Mouse (Mus musculus) stomach, postnatal 0 days (tissue): Measurements from ENCODE around the gene Polr2e. TPM values are rescaled to one million over a fixed set of nuclear protein-coding genes. Genes with fewer than 3 reads are reported as not detected.

Experiments
- ATAC-seq: fragments of 200-750 bp; cut with Nextera tagmentation; 2 replicates; pipeline ENCODE4 v1.8.0; 2017; ENCODE audit not compliant: low FRiP score, low TSS enrichment
- DNase-seq: peaks from one replicate; pipeline ENCODE4 v3.0.0-alpha.2; 2016; ENCODE audit warnings: low spot score
- H3K27ac ChIP-seq: fragments of 300-500 bp; sonication (generic); replicated peaks from 2 replicates; pipeline ENCODE4 v1.5.1; 2014; ENCODE audit warnings: mild to moderate bottlenecking, control low read depth
- H3K27me3 ChIP-seq: fragments of 300-500 bp; sonication (generic); 2 replicates; pipeline ENCODE4 v1.6.1; 2014; ENCODE audit warnings: low read length; ENCODE audit not compliant: control insufficient read depth, insufficient read depth
- H3K36me3 ChIP-seq: fragments of 300-500 bp; sonication (generic); 2 replicates; pipeline ENCODE4 v1.6.1; 2014; ENCODE audit warnings: low read length, mixed read lengths; ENCODE audit not compliant: control insufficient read depth, insufficient read depth
- H3K4me1 ChIP-seq: fragments of 300-500 bp; sonication (generic); replicated peaks from 2 replicates; pipeline ENCODE4 v1.6.1; 2014; ENCODE audit warnings: antibody characterized with exemption; ENCODE audit not compliant: control insufficient read depth, insufficient read depth
- H3K4me2 ChIP-seq: fragments of 300-500 bp; sonication (generic); replicated peaks from 2 replicates; pipeline ENCODE4 v1.6.1; 2014; ENCODE audit warnings: low read depth, mild to moderate bottlenecking, control low read depth, moderate library complexity
- H3K4me3 ChIP-seq: fragments of 300-500 bp; sonication (generic); 2 replicates; pipeline ENCODE4 v1.5.1; 2014; ENCODE audit warnings: low read depth, low read length, control low read depth
- H3K9ac ChIP-seq: fragments of 300-500 bp; sonication (generic); 2 replicates; pipeline ENCODE4 v1.6.1; 2014; ENCODE audit warnings: mild to moderate bottlenecking, low read length, control low read depth, mixed read lengths
- H3K9me3 ChIP-seq: fragments of 300-500 bp; sonication (generic); 2 replicates; pipeline ENCODE4 v1.6.1; 2016; ENCODE audit warnings: low read length; ENCODE audit not compliant: control insufficient read depth
- CTCF ChIP-seq: IDR thresholded peaks from 2 replicates; pipeline ENCODE4 v1.5.1; 2016; ENCODE audit warnings: antibody characterized with exemption, low read depth, mild to moderate bottlenecking, moderate library complexity
- EP300 ChIP-seq: optimal IDR thresholded peaks from 2 replicates; pipeline ENCODE3; 2016; ENCODE audit warnings: antibody characterized with exemption
- WGBS: fragments of 180-500 bp; shearing (Covaris S2); extraction: QIAGEN DNeasy Blood & Tissue Kit; methylation state at CpG from one replicate; pipeline ENCODE4 v1.1.7; 2014; 5-methylcytosine and 5-hydroxymethylcytosine counted together
- polyA plus RNA-seq: library from polyadenylated mRNA; unstranded; fragments of >200 nt; fragmentation: Nextera tagmentation; extraction: Ambion mirVana; gene quantifications from 2 replicates; pipeline ENCODE4 v1.2.1, GENCODE M21; 2015

The Polr2e gene
- polyA plus RNA-seq, 1 experiment from 2014 or later = 122 TPM

DNA sequence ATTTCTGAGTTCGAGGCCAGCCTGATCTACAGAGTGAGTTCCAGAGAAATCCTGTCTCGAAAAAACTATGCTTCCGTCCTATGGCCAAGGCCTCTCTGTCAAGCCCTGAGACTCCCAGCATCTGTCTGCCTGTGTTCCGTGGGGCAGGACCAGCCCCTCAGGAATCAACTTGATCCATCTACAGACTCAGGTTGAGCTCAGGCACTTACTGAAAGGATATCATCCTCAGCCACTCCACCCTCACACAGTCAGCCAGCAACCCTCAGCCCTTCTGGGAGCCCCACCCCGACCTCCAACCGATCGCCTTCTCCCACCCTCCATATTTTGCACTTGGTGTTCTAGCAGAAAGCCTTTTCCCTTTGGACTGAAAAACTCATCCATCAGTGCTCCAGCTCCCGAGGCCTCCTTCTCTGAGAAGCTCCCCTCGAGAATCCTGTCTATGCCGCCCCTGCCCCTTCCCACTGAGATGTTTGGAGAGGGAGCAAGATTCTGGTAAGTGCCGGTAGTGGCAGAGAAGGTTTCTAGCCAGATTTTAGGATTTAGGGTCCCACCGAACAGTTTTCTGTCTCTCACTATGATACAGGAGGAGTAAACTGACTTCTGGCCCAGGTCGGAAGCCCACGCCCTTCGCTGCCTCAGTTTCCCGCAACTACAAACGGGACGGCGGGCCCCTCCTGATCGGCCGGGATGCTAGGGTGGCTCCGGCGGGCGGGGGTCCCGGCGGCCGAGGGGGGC is 51.7 kb downstream of the Polr2e start:
- peaks cover 8% of the 10 kb centered on the region for H3K4me1 ChIP-seq
- peaks cover 3% of the 10 kb centered on the region; the same call in 1 of the 2 replicates for H3K36me3 ChIP-seq
- H3K4me2 ChIP-seq = peak overlapping the region; percentile 90
- H3K9me3 ChIP-seq = no peaks in the 10 kb centered on the region
- peak overlapping the region; percentile 75 for H3K4me3 ChIP-seq
- peak overlapping the region; percentile 98 for H3K27ac ChIP-seq
- peak overlapping the region; percentile 90 for H3K9ac ChIP-seq
- TF ChIP-seq EP300 (peak; percentile 30), CTCF (no peak)
- 11% methylated on average over 27 of the region's 27 CpGs for WGBS
- no peak for ATAC-seq
- no peaks in the 10 kb centered on the region for H3K27me3 ChIP-seq
- no peak for DNase-seq

DNA sequence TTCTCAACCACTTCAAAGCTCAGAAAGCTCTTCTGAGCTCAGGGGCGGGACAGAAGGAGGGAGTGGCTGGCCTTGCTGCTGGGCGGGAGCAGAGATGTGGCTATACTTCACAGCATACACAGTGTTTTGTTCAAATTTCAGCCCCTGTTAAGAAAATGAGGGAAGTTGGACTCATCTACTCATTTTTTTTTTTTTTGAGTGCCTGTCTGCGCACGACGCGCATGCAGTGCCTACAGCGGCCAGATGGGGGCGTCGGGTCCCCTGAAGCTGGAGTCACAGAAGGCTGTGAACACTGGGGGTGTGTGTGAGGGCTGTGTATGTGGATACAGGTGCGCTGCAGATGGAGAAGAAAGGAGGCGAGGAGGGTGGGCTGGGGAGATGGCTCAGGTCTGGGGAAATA is 52.6 kb downstream of the Polr2e start:
- Histone ChIP-seq H3K9me3 (no peaks in the 10 kb centered on the region), H3K36me3 (no peaks in the 10 kb centered on the region), H3K27ac (peak overlapping the region; percentile 98), H3K27me3 (no peaks in the 10 kb centered on the region), H3K4me1 (peaks cover 8% of the 10 kb centered on the region), H3K4me3 (no peak overlapping the region), H3K9ac (peak overlapping the region; percentile 48; the same call in 1 of the 2 replicates), H3K4me2 (peak overlapping the region; percentile 90)
- peak; percentile 95 for TF ChIP-seq CTCF
- no peak for TF ChIP-seq EP300
- WGBS = 4% methylated on average over 11 of the region's 11 CpGs
- peak; percentile 90 for DNase-seq
- ATAC-seq = no peak; the same call in 1 of the 2 replicates

DNA sequence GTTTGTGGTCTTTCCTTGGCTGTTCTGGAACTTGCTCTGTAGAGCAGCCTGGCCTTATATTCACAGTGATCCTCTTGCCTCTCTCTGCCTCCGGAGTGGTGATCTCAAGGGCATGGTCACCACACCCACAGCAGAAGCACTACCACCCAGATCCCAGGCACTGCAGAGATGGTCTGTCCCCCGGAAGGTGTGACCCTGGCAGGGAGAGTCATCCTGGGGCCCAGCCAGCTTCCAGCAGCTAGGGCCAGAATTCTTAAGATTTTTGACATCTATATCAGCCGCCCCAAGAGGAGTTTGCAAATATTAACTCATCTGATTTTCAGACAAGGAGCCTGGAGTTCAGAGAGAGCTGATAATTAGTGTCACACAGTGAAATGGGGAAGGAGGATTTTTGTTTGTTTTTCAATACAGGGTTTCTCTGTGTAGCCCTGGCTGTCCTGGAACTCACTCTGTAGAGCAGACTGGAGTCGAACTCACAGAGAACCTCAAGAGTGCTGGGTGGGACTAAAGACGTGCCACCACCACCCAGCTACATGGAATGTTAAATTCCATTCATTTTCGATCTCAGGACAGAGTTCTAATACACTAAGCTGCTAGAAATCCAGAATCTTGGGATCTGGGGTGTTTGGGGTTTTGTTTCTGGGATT is 53.2 kb downstream of the Polr2e start:
- TF ChIP-seq CTCF = no peak
- TF ChIP-seq EP300 = no peak
- Histone ChIP-seq H3K4me3 (no peak overlapping the region), H3K27me3 (no peaks in the 10 kb centered on the region), H3K4me2 (peak overlapping the region; percentile 90), H3K36me3 (no peaks in the 10 kb centered on the region), H3K9ac (peak overlapping the region; percentile 48; the same call in 1 of the 2 replicates), H3K9me3 (no peaks in the 10 kb centered on the region), H3K4me1 (peaks cover 8% of the 10 kb centered on the region), H3K27ac (peak overlapping the region; percentile 98)
- DNase-seq = no peak
- ATAC-seq = no peak
- 6% methylated on average over 6 of the region's 6 CpGs for WGBS

Other genes with a start within 250 kb of the Polr2e start
- 0.04 and 0.15 TPM in 2 replicates for gene Prss57, start 248.8 kb downstream of the Polr2e start, polyA plus RNA-seq
- gene Palm, start 246.2 kb downstream of the Polr2e start, polyA plus RNA-seq = 27.8 and 29.1 TPM in 2 replicates
- 57.6 and 58.0 TPM in 2 replicates for gene Misp, start 218.8 kb downstream of the Polr2e start, polyA plus RNA-seq
- 99.3 and 103 TPM in 2 replicates for gene Ptbp1, start 185.4 kb downstream of the Polr2e start, polyA plus RNA-seq
- gene Prtn3, start 165.3 kb downstream of the Polr2e start, polyA plus RNA-seq = 0.86 and 0.87 TPM in 2 replicates
- 5.5 and 7.0 TPM in 2 replicates for gene Plppr3, start 165.2 kb downstream of the Polr2e start, polyA plus RNA-seq
- 0.30 and 0.55 TPM in 2 replicates for gene Elane, start 153.5 kb downstream of the Polr2e start, polyA plus RNA-seq
- gene Cfd, start 148.9 kb downstream of the Polr2e start, polyA plus RNA-seq = not detected in 2 replicates
- 25.6 and 29.7 TPM in 2 replicates for gene Med16, start 130.9 kb downstream of the Polr2e start, polyA plus RNA-seq
- gene Gm26602, start 128.9 kb downstream of the Polr2e start, polyA plus RNA-seq = 8.9 and 18.0 TPM in 2 replicates
- 0.79 and 0.99 TPM in 2 replicates for gene Kiss1r, start 122.8 kb downstream of the Polr2e start, polyA plus RNA-seq
- 160 and 174 TPM in 2 replicates for gene R3hdm4, start 118.6 kb downstream of the Polr2e start, polyA plus RNA-seq
- 3.2 and 3.5 TPM in 2 replicates for gene Arid3a, start 112.8 kb downstream of the Polr2e start, polyA plus RNA-seq
- 46.9 and 50.3 TPM in 2 replicates for gene Wdr18, start 79.6 kb downstream of the Polr2e start, polyA plus RNA-seq
- 0.17 and 0.18 TPM in 2 replicates for gene Grin3b, start 69.1 kb downstream of the Polr2e start, polyA plus RNA-seq
- 18.5 and 19.1 TPM in 2 replicates for gene Tmem259, start 55.5 kb downstream of the Polr2e start, polyA plus RNA-seq
- gene Cnn2, start 51.2 kb downstream of the Polr2e start, polyA plus RNA-seq = 236 and 245 TPM in 2 replicates
- gene Abca7, start 43.3 kb downstream of the Polr2e start, polyA plus RNA-seq = 2.6 and 3.2 TPM in 2 replicates
- gene Arhgap45, start 23.1 kb downstream of the Polr2e start, polyA plus RNA-seq = 2.0 TPM in 2 replicates
- gene Gpx4, start 7.4 kb upstream of the Polr2e start, polyA plus RNA-seq = 435 and 445 TPM in 2 replicates
- gene Sbno2, start 65.8 kb upstream of the Polr2e start, polyA plus RNA-seq = 10.7 and 11.0 TPM in 2 replicates
- 10.3 and 11.2 TPM in 2 replicates for gene Stk11, start 76.0 kb upstream of the Polr2e start, polyA plus RNA-seq
- gene Atp5d, start 98.8 kb upstream of the Polr2e start, polyA plus RNA-seq = 679 and 705 TPM in 2 replicates
- 4.2 and 4.3 TPM in 2 replicates for gene Cbarp, start 101.0 kb upstream of the Polr2e start, polyA plus RNA-seq
- gene Midn, start 108.5 kb upstream of the Polr2e start, polyA plus RNA-seq = 8.5 and 9.6 TPM in 2 replicates
- gene Cirbp, start 126.2 kb upstream of the Polr2e start, polyA plus RNA-seq = 237 and 244 TPM in 2 replicates
- gene 1600002K03Rik, start 133.1 kb upstream of the Polr2e start, polyA plus RNA-seq = 13.9 and 14.1 TPM in 2 replicates
- 6.5 and 7.2 TPM in 2 replicates for gene Efna2, start 139.7 kb upstream of the Polr2e start, polyA plus RNA-seq
- 23.1 and 23.9 TPM in 2 replicates for gene Mum1, start 186.6 kb upstream of the Polr2e start, polyA plus RNA-seq
- gene Ndufs7, start 209.3 kb upstream of the Polr2e start, polyA plus RNA-seq = 400 and 403 TPM in 2 replicates
- 16.3 and 17.4 TPM in 2 replicates for gene Gamt, start 221.2 kb upstream of the Polr2e start, polyA plus RNA-seq
- 27.4 and 28.4 TPM in 2 replicates for gene Dazap1, start 221.7 kb upstream of the Polr2e start, polyA plus RNA-seq